Mouse (Mus musculus): ENCODE results near the gene Anxa2. TPM values are rescaled to one million over a fixed set of nuclear protein-coding genes. Genes with fewer than 3 reads are reported as not detected.
A peak's percentile ranks its signal among the peaks of the same experiment; 100 is the strongest.

Gene Anxa2
- polyA plus RNA-seq, 1 experiment from 2014 or later: 98.0 TPM

- Histone ChIP-seq H3K4me1 (peaks cover 16% of the 10 kb centered on the region), H3K4me2 (no peak overlapping the region), H3K9me3 (replicated peaks) (no peaks in the 10 kb centered on the region), H3K4me3 (no peak overlapping the region), H3K9ac (no peak overlapping the region), H3K36me3 (no peaks in the 10 kb centered on the region; the same call in 1 of the 2 replicates), H3K27ac (no peak overlapping the region), H3K27me3 (replicated peaks) (no peaks in the 10 kb centered on the region)
- WGBS (ENCODE audit: insufficient replicate concordance): 58% methylated on average over 4 of the region's 4 CpGs
- ATAC-seq: no peak
These were observed 12.7 kb downstream of the Anxa2 start for GRCm38 (mm10) chr9:69466098-69466497.

- 58% methylated on average over 10 of the region's 10 CpGs for WGBS (ENCODE audit: insufficient replicate concordance)
- no peak overlapping the region for H3K9ac ChIP-seq
- H3K9me3 ChIP-seq (replicated peaks): no peaks in the 10 kb centered on the region
- H3K27ac ChIP-seq: no peak overlapping the region
- H3K4me3 ChIP-seq: no peak overlapping the region
- H3K4me2 ChIP-seq: no peak overlapping the region
- ATAC-seq: no peak
- H3K4me1 ChIP-seq: peaks cover 16% of the 10 kb centered on the region
- no peaks in the 10 kb centered on the region for H3K27me3 ChIP-seq (replicated peaks)
- H3K36me3 ChIP-seq: no peaks in the 10 kb centered on the region; the same call in 1 of the 2 replicates
These were observed 14.0 kb downstream of the Anxa2 start for GRCm38 (mm10) chr9:69467310-69467939.

GRCm38 (mm10) chr9:69468991-69469390, 15.6 kb downstream of the Anxa2 start:
- Histone ChIP-seq H3K27ac (no peak overlapping the region), H3K4me3 (no peak overlapping the region), H3K36me3 (no peaks in the 10 kb centered on the region; the same call in 1 of the 2 replicates), H3K9me3 (replicated peaks) (no peaks in the 10 kb centered on the region), H3K4me1 (peaks cover 16% of the 10 kb centered on the region), H3K4me2 (no peak overlapping the region), H3K27me3 (replicated peaks) (no peaks in the 10 kb centered on the region), H3K9ac (no peak overlapping the region)
- peak; percentile 52 for ATAC-seq
- 40% methylated on average over 9 of the region's 9 CpGs for WGBS (ENCODE audit: insufficient replicate concordance)

GRCm38 (mm10) chr9:69470362-69470761, 16.9 kb downstream of the Anxa2 start:
- H3K27me3 ChIP-seq (replicated peaks): no peaks in the 10 kb centered on the region
- H3K27ac ChIP-seq: no peak overlapping the region
- ATAC-seq: no peak
- no peaks in the 10 kb centered on the region; the same call in 1 of the 2 replicates for H3K36me3 ChIP-seq
- peaks cover 16% of the 10 kb centered on the region for H3K4me1 ChIP-seq
- H3K4me3 ChIP-seq: no peak overlapping the region
- no peak overlapping the region for H3K9ac ChIP-seq
- WGBS (ENCODE audit: insufficient replicate concordance): 67% methylated on average over 5 of the region's 5 CpGs
- no peak overlapping the region for H3K4me2 ChIP-seq
- H3K9me3 ChIP-seq (replicated peaks): no peaks in the 10 kb centered on the region

GRCm38 (mm10) chr9:69470921-69471320, 17.5 kb downstream of the Anxa2 start:
- Histone ChIP-seq H3K36me3 (no peaks in the 10 kb centered on the region; the same call in 1 of the 2 replicates), H3K4me2 (no peak overlapping the region)
- ATAC-seq: no peak

GRCm38 (mm10) chr9:69472724-69473123, 19.3 kb downstream of the Anxa2 start:
- Histone ChIP-seq H3K4me1 (peaks cover 11% of the 10 kb centered on the region), H3K9me3 (replicated peaks) (no peaks in the 10 kb centered on the region), H3K27ac (no peak overlapping the region), H3K36me3 (peaks cover 9% of the 10 kb centered on the region), H3K9ac (no peak overlapping the region), H3K27me3 (replicated peaks) (no peaks in the 10 kb centered on the region), H3K4me2 (no peak overlapping the region), H3K4me3 (no peak overlapping the region)
- WGBS (ENCODE audit: insufficient replicate concordance): 66% methylated on average over 6 of the region's 6 CpGs
- no peak for ATAC-seq

More at GRCm38 (mm10) chr9:69470921-69471320, 17.5 kb downstream of the Anxa2 start:
- no peaks in the 10 kb centered on the region for H3K27me3 ChIP-seq (replicated peaks)
- WGBS (ENCODE audit: insufficient replicate concordance): 30% methylated on average over 6 of the region's 6 CpGs
- H3K9me3 ChIP-seq (replicated peaks): no peaks in the 10 kb centered on the region
- no peak overlapping the region for H3K9ac ChIP-seq
- H3K4me3 ChIP-seq: no peak overlapping the region
- H3K27ac ChIP-seq: no peak overlapping the region
- H3K4me1 ChIP-seq: peaks cover 14% of the 10 kb centered on the region

- 64% methylated on average over 6 of the region's 6 CpGs for WGBS (ENCODE audit: insufficient replicate concordance)
- Histone ChIP-seq H3K4me1 (0 out of 2 replicates have a peak, but pooled peaks cover 7% of the 10 kb centered on the region), H3K4me2 (no peak overlapping the region), H3K9me3 (replicated peaks) (no peaks in the 10 kb centered on the region), H3K9ac (no peak overlapping the region), H3K4me3 (no peak overlapping the region), H3K27ac (no peak overlapping the region), H3K27me3 (replicated peaks) (no peaks in the 10 kb centered on the region), H3K36me3 (peaks cover 9% of the 10 kb centered on the region)
- ATAC-seq: no peak
These were observed 22.5 kb downstream of the Anxa2 start for GRCm38 (mm10) chr9:69475873-69476272.

- H3K27me3 ChIP-seq (replicated peaks): no peaks in the 10 kb centered on the region
- H3K27ac ChIP-seq: no peak overlapping the region
- H3K9ac ChIP-seq: no peak overlapping the region
- 69% methylated on average over 14 of the region's 14 CpGs for WGBS (ENCODE audit: insufficient replicate concordance)
- H3K4me1 ChIP-seq: 0 out of 2 replicates have a peak, but pooled peaks cover 7% of the 10 kb centered on the region
- no peak overlapping the region for H3K4me3 ChIP-seq
- peaks cover 9% of the 10 kb centered on the region for H3K36me3 ChIP-seq
- no peaks in the 10 kb centered on the region for H3K9me3 ChIP-seq (replicated peaks)
- no peak for ATAC-seq
- H3K4me2 ChIP-seq: no peak overlapping the region
These were observed 23.9 kb downstream of the Anxa2 start for GRCm38 (mm10) chr9:69477195-69477823.

- H3K27me3 ChIP-seq (replicated peaks): 0 out of 2 replicates have a peak, but pooled peaks cover under 1% of the 10 kb centered on the region
- no peak overlapping the region for H3K27ac ChIP-seq
- no peaks in the 10 kb centered on the region for H3K9me3 ChIP-seq (replicated peaks)
- H3K4me3 ChIP-seq: no peak overlapping the region
- WGBS (ENCODE audit: insufficient replicate concordance): 50% methylated on average over 6 of the region's 6 CpGs
- ATAC-seq: no peak
- H3K4me2 ChIP-seq: no peak overlapping the region
- 0 out of 2 replicates have a peak, but pooled peaks cover 9% of the 10 kb centered on the region for H3K4me1 ChIP-seq
- peaks cover 11% of the 10 kb centered on the region for H3K36me3 ChIP-seq
- no peak overlapping the region for H3K9ac ChIP-seq
These were observed 24.4 kb downstream of the Anxa2 start for GRCm38 (mm10) chr9:69477824-69478222.

GRCm38 (mm10) chr9:69480344-69480743, 26.9 kb downstream of the Anxa2 start:
- ATAC-seq: no peak; the same call in 1 of the 2 replicates
- 0 out of 2 replicates have a peak, but pooled peaks cover 4% of the 10 kb centered on the region for H3K27me3 ChIP-seq (replicated peaks)
- H3K36me3 ChIP-seq: peaks cover 24% of the 10 kb centered on the region
- H3K4me2 ChIP-seq: no peak overlapping the region
- 0 out of 2 replicates have a peak, but pooled peaks cover 10% of the 10 kb centered on the region for H3K4me1 ChIP-seq
- H3K9ac ChIP-seq: no peak overlapping the region
- H3K4me3 ChIP-seq: no peak overlapping the region
- H3K27ac ChIP-seq: no peak overlapping the region
- WGBS (ENCODE audit: insufficient replicate concordance): 0% methylated on average over 1 of the region's 1 CpGs
- H3K9me3 ChIP-seq (replicated peaks): no peaks in the 10 kb centered on the region

- 0 out of 2 replicates have a peak, but pooled peaks cover 4% of the 10 kb centered on the region for H3K27me3 ChIP-seq (replicated peaks)
- 72% methylated on average over 12 of the region's 12 CpGs for WGBS (ENCODE audit: insufficient replicate concordance)
These were observed 30.4 kb downstream of the Anxa2 start for GRCm38 (mm10) chr9:69483811-69484210.

GRCm38 (mm10) chr9:69486140-69486539, 32.7 kb downstream of the Anxa2 start:
- H3K9me3 ChIP-seq (replicated peaks): no peaks in the 10 kb centered on the region
- peaks cover 58% of the 10 kb centered on the region for H3K36me3 ChIP-seq

More at GRCm38 (mm10) chr9:69483811-69484210, 30.4 kb downstream of the Anxa2 start:
- Histone ChIP-seq H3K4me1 (0 out of 2 replicates have a peak, but pooled peaks cover 6% of the 10 kb centered on the region), H3K36me3 (peaks cover 39% of the 10 kb centered on the region), H3K4me2 (no peak overlapping the region), H3K9me3 (replicated peaks) (no peaks in the 10 kb centered on the region), H3K9ac (no peak overlapping the region), H3K4me3 (no peak overlapping the region), H3K27ac (no peak overlapping the region)
- ATAC-seq: no peak

More at GRCm38 (mm10) chr9:69486140-69486539, 32.7 kb downstream of the Anxa2 start:
- no peak for ATAC-seq
- Histone ChIP-seq H3K9ac (no peak overlapping the region), H3K27ac (no peak overlapping the region), H3K4me1 (0 out of 2 replicates have a peak, but pooled peaks cover 7% of the 10 kb centered on the region), H3K4me3 (no peak overlapping the region), H3K4me2 (no peak overlapping the region), H3K27me3 (replicated peaks) (0 out of 2 replicates have a peak, but pooled peaks cover 4% of the 10 kb centered on the region)
- WGBS (ENCODE audit: insufficient replicate concordance): 64% methylated on average over 8 of the region's 8 CpGs

Measured in liver, embryonic 12.5 days (tissue).